Mouse (Mus musculus) liver, postnatal 0 days (tissue): Measurements from ENCODE around the gene Fam102a. TPM values are rescaled to one million over a fixed set of nuclear protein-coding genes. Genes with fewer than 3 reads are reported as not detected.
A peak's percentile ranks its signal among the peaks of the same experiment; 100 is the strongest.

Experiments
- ATAC-seq: fragments of 200-750 bp; cut with Nextera tagmentation; 2 replicates; pipeline ENCODE4 v1.8.0; 2017; ENCODE audit warnings: mild to moderate bottlenecking, moderate library complexity
- DNase-seq: peaks from one replicate; pipeline ENCODE4 v3.0.0-alpha.2; 2016
- H3K27ac ChIP-seq: fragments of 300-500 bp; sonication (generic); 2 replicates; pipeline ENCODE4 v1.5.1; 2014; ENCODE audit warnings: antibody characterized with exemption, moderate library complexity, mild to moderate bottlenecking, low read depth
- H3K27me3 ChIP-seq: fragments of 300-500 bp; sonication (generic); 2 replicates; pipeline ENCODE4 v1.6.1; 2014; ENCODE audit warnings: low read length, control low read depth, mixed read lengths; ENCODE audit not compliant: insufficient read depth
- H3K36me3 ChIP-seq: fragments of 300-500 bp; sonication (generic); replicated peaks from 2 replicates; pipeline ENCODE4 v1.6.1; 2014; ENCODE audit warnings: mild to moderate bottlenecking, control low read depth, low read length, moderate library complexity, mixed read lengths; ENCODE audit not compliant: insufficient read depth
- H3K4me1 ChIP-seq: fragments of 300-500 bp; sonication (generic); 2 replicates; pipeline ENCODE4 v1.6.1; 2014; ENCODE audit warnings: antibody characterized with exemption, mild to moderate bottlenecking, control low read depth; ENCODE audit not compliant: insufficient read depth
- H3K4me2 ChIP-seq: fragments of 300-500 bp; sonication (generic); 2 replicates; pipeline ENCODE4 v1.6.1; 2014; ENCODE audit warnings: low read depth, mild to moderate bottlenecking, low read length, moderate library complexity, mixed read lengths
- H3K4me3 ChIP-seq: fragments of 300-500 bp; sonication (generic); 2 replicates; pipeline ENCODE4 v1.5.1; 2014; ENCODE audit warnings: low read depth, low read length
- H3K9ac ChIP-seq: fragments of 300-500 bp; sonication (generic); replicated peaks from 2 replicates; pipeline ENCODE4 v1.6.1; 2014; ENCODE audit warnings: mild to moderate bottlenecking, moderate library complexity
- H3K9me3 ChIP-seq: fragments of 300-500 bp; sonication (generic); 2 replicates; pipeline ENCODE4 v1.6.1; 2016; ENCODE audit warnings: mild to moderate bottlenecking, control low read depth, low read length, mixed read lengths
- CTCF ChIP-seq: sonication (generic); IDR thresholded peaks from 2 replicates; pipeline ENCODE4 v1.5.1; 2016; ENCODE audit warnings: antibody characterized with exemption, low read depth
- EP300 ChIP-seq: IDR thresholded peaks from 2 replicates; pipeline ENCODE4 v1.6.1; 2016; ENCODE audit warnings: antibody characterized with exemption, low read depth, mild to moderate bottlenecking
- WGBS: fragments of 180-500 bp; shearing (Covaris S2); extraction: QIAGEN DNeasy Blood & Tissue Kit; methylation state at CpG from one replicate; pipeline ENCODE4 v1.1.7; 2014; ENCODE audit not compliant: insufficient replicate concordance; 5-methylcytosine and 5-hydroxymethylcytosine counted together
- polyA plus RNA-seq: library from polyadenylated mRNA; unstranded; fragments of >200 nt; fragmentation: Nextera tagmentation; extraction: Ambion mirVana; gene quantifications from 2 replicates; pipeline ENCODE4 v1.2.1, GENCODE M21; 2015

The Fam102a gene
- polyA plus RNA-seq, 1 experiment from 2014 or later: 4.8 TPM

GRCm38 (mm10) chr2:32501754-32502324 is 33.3 kb upstream of the Fam102a start:
- ATAC-seq: no peak
- TF ChIP-seq EP300 (no peak), CTCF (no peak)
- Histone ChIP-seq H3K9me3 (0 out of 2 replicates have a peak, but pooled peaks cover 4% of the 10 kb centered on the region), H3K27me3 (no peaks in the 10 kb centered on the region), H3K36me3 (no peaks in the 10 kb centered on the region), H3K4me3 (no peak overlapping the region), H3K4me2 (no peak overlapping the region), H3K9ac (no peak overlapping the region), H3K27ac (no peak overlapping the region), H3K4me1 (0 out of 2 replicates have a peak, but pooled peaks cover under 1% of the 10 kb centered on the region)
- WGBS: 50% methylated on average over 5 of the region's 5 CpGs
- no peak for DNase-seq

- no peak for ATAC-seq
- TF ChIP-seq CTCF: no peak
- TF ChIP-seq EP300: no peak
- H3K4me3 ChIP-seq: no peak overlapping the region
These were observed 32.3 kb upstream of the Fam102a start for GRCm38 (mm10) chr2:32502843-32503242.

GRCm38 (mm10) chr2:32503588-32503987 is 31.5 kb upstream of the Fam102a start:
- no peak overlapping the region for H3K27ac ChIP-seq
- no peak for ATAC-seq

More at GRCm38 (mm10) chr2:32502843-32503242, 32.3 kb upstream of the Fam102a start:
- no peak for DNase-seq
- H3K4me1 ChIP-seq: 0 out of 2 replicates have a peak, but pooled peaks cover 3% of the 10 kb centered on the region
- H3K27ac ChIP-seq: no peak overlapping the region
- no peak overlapping the region for H3K9ac ChIP-seq
- 69% methylated on average over 12 of the region's 12 CpGs for WGBS
- 0 out of 2 replicates have a peak, but pooled peaks cover 4% of the 10 kb centered on the region for H3K9me3 ChIP-seq
- no peaks in the 10 kb centered on the region for H3K27me3 ChIP-seq
- no peak overlapping the region for H3K4me2 ChIP-seq
- no peaks in the 10 kb centered on the region for H3K36me3 ChIP-seq

GRCm38 (mm10) chr2:32505536-32505935 is 29.6 kb upstream of the Fam102a start:
- Histone ChIP-seq H3K9ac (no peak overlapping the region), H3K27ac (no peak overlapping the region), H3K36me3 (no peaks in the 10 kb centered on the region), H3K9me3 (0 out of 2 replicates have a peak, but pooled peaks cover 4% of the 10 kb centered on the region), H3K4me1 (peaks cover 3% of the 10 kb centered on the region; the same call in 1 of the 2 replicates), H3K4me3 (no peak overlapping the region), H3K4me2 (no peak overlapping the region), H3K27me3 (no peaks in the 10 kb centered on the region)
- TF ChIP-seq CTCF (peak; percentile 35), EP300 (no peak)
- ATAC-seq (no peak), DNase-seq (no peak)
- WGBS: 87% methylated on average over 2 of the region's 2 CpGs

More at GRCm38 (mm10) chr2:32503588-32503987, 31.5 kb upstream of the Fam102a start:
- Histone ChIP-seq H3K4me2 (no peak overlapping the region), H3K27me3 (no peaks in the 10 kb centered on the region), H3K9me3 (0 out of 2 replicates have a peak, but pooled peaks cover 4% of the 10 kb centered on the region), H3K36me3 (no peaks in the 10 kb centered on the region), H3K4me3 (no peak overlapping the region), H3K9ac (no peak overlapping the region), H3K4me1 (0 out of 2 replicates have a peak, but pooled peaks cover 3% of the 10 kb centered on the region)
- TF ChIP-seq EP300 (no peak), CTCF (no peak)
- DNase-seq: no peak
- WGBS: 44% methylated on average over 3 of the region's 3 CpGs

DNA sequence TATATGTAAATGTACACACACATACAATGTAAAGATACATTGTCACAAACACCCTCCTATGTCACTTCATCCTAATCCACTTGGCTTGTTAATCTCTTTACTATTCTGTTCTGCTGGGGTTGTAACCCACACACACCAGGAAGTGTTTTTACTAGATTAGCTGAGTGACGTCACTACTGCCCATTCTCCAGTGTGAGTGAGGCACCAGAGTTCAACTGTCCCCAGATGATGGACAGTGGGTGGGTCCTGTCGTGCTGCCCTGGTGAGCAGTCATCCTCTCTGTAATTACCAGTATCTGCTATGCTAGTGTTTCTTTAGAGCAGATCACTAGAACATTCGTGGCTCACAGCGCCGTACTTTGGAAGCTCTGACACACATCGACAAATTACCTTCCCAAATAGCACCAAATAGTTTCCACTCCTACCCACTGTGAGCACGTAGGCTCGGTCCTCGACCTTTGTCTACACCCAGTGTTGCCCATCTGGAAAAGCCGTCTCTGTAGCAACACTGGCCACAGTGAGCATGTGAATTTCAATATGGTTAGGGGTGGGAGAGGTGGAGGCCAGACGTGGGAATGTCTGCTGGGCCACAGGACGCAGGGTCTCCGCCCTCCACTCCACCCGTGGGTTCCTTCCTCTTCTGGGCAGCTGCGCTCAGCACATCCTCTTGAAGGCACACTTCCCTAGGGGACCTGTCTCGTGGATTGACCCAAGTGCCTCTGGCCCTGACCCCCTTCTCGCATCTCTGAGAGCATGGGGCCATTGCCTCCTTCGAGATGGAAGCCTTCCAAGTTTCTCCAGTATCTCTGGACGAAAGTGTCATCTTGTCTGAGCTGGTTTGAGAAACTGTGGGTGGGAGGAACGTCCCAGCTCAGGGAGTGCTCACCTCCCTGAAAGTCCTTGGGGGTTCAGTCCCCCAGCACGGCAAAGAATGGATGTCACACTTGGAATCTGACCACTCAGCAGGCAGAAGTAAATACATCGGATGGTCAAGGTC is 28.2 kb upstream of the Fam102a start:
- H3K9me3 ChIP-seq: 0 out of 2 replicates have a peak, but pooled peaks cover 4% of the 10 kb centered on the region
- H3K27ac ChIP-seq: peak overlapping the region; percentile 48; the same call in 1 of the 2 replicates
- TF ChIP-seq CTCF (no peak), EP300 (no peak)
- H3K4me3 ChIP-seq: no peak overlapping the region
- H3K27me3 ChIP-seq: no peaks in the 10 kb centered on the region
- no peaks in the 10 kb centered on the region for H3K36me3 ChIP-seq
- WGBS: 41% methylated on average over 21 of the region's 22 CpGs
- H3K4me1 ChIP-seq: peaks cover 3% of the 10 kb centered on the region; the same call in 1 of the 2 replicates
- H3K9ac ChIP-seq: no peak overlapping the region
- no peak overlapping the region for H3K4me2 ChIP-seq
- ATAC-seq: peak; percentile 67
- no peak for DNase-seq

GRCm38 (mm10) chr2:32507906-32508305 is 27.2 kb upstream of the Fam102a start:
- Histone ChIP-seq H3K9me3 (0 out of 2 replicates have a peak, but pooled peaks cover 4% of the 10 kb centered on the region), H3K4me2 (no peak overlapping the region), H3K9ac (no peak overlapping the region), H3K4me3 (no peak overlapping the region), H3K4me1 (peaks cover 3% of the 10 kb centered on the region; the same call in 1 of the 2 replicates), H3K36me3 (no peaks in the 10 kb centered on the region), H3K27me3 (no peaks in the 10 kb centered on the region), H3K27ac (no peak overlapping the region)
- no peak for ATAC-seq
- 61% methylated on average over 9 of the region's 9 CpGs for WGBS
- TF ChIP-seq CTCF: no peak
- no peak for TF ChIP-seq EP300
- DNase-seq: no peak
